Mouse (Mus musculus) frontal cortex, adult 2 months (tissue): ENCODE data around the gene Aoc1. TPM values are rescaled to one million over a fixed set of nuclear protein-coding genes. Genes with fewer than 3 reads are reported as not detected.

Source experiments
- DNase-seq, 2 experiments: peaks; one replicate each; pipeline ENCODE4 v3.0.0; 2022; ENCODE audit warnings: low spot score in 1 of 2; ENCODE audit errors: extremely low spot score in 1 of 2
- polyA plus RNA-seq: library from polyadenylated mRNA; depleted of rRNA; stranded (reverse); fragments of >200 nt; gene quantifications from 2 replicates; pipeline ENCODE4 v1.2.3, GENCODE M21; 2012; rRNA removed

Aoc1 gene
- polyA plus RNA-seq = 0.10 and 0.38 TPM in 2 replicates

DNA sequence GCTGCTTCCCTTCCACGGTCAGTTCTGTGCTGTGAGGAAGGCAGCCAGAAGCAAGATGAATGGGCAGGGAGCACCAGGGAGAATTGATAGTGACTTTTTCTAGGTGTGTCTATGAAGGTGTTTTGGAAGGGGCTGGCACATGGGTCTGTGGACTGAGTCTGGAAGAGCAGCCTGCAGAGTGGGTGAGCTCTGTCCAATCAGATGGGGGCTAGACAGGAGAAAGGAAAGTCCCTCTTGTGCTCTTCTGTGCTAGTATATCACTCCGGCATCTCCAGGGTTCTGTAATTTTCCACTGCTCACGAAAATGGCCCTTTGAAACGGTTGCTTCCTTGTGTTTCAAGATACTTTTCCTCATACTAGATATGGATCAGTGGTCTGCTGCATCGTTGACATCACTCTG is at the start of gene Aoc1:
Gene Aoc1 (plus strand): TSS at position 301 of the 400 bp plus-strand sequence.
- DNase-seq = no peak

- DNase-seq = no peak
Observed at GRCm38 (mm10) chr6:48825016-48825415, 47.7 kb upstream of the Aoc1 start.

GRCm38 (mm10) chr6:48828976-48829375 is 43.7 kb upstream of the Aoc1 start:
- DNase-seq = no peak

- DNase-seq = no peak
Observed at GRCm38 (mm10) chr6:48829651-48830050, 43.0 kb upstream of the Aoc1 start.

DNA sequence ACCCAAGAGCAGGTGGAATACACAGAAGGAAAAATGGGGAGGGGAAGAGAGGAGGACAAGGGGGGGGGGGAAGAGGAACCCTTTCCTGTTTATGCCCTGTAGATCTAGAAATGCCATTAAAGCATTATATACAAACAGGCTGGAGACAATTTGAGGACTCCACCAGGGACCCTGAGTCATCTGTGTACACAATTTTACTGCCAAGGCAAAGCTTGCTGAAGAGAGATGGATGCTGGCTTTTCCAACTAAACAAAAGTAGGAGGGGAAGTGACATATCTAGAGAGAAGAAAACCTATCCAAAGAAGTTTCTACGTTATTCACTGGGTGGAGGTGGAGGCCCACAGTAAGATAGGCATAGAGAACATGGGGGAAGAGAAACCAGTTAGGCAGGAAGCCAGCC is 42.5 kb upstream of the Aoc1 start:
- no peak for DNase-seq

GRCm38 (mm10) chr6:48831141-48831540 is 41.6 kb upstream of the Aoc1 start:
- DNase-seq = no peak

DNA sequence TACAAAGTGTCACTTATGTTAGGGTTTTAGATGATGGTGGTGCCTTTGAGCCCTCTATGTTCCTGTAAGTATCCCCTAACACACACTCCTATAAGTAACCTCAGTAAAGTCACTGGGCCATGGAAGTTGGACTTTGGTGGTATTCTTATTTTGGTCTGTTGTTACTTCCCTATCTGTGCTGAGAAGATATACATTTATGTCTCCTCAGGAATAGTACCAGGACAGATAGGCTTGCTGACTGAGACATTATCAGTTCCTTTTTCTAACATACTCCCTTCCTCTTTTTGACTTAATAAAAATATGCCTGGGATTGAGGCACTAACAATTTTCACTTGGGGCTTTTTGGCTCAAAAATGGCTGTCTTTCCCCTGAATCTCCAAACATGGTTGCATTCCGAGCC is 40.3 kb upstream of the Aoc1 start:
- DNase-seq = no peak

DNA sequence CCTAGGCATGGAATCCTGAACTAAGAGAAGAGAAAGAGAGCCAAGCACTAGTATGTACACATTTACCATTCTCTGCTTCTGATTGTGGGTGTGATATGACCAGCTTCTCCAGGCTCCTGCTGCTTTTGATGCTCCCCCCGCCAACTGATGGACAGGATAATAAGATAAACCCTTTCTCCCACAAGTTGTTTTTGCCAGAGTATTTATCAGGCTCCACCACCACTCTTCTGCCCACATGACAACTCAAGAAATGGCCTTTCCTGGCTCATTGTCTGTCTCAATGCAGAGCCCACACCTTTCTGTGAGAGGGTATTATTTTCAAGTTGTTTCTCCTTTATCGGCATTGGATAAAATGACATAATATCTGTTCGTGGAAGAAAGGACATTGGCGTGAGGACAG is 39.2 kb upstream of the Aoc1 start:
- no peak for DNase-seq

DNA sequence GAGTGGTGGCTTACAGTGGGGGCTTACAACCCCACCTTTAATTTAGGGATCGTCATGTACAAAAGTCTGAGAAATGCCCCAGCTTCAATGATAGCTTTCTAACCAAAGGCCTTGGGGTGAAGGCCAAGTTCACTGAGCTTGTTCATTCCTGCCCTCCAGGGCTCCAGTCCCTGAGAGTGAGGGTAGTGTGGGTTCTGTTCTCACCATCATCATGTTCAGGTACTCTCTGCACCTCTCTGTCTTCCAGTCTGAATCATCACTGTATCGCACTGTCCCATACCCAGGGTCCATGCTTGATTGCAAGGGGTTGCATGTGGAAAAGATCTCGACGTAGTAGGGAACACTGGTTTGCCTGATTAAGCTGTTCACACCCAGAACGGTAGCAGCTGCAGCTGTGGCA is 37.5 kb upstream of the Aoc1 start:
- no peak for DNase-seq

DNA sequence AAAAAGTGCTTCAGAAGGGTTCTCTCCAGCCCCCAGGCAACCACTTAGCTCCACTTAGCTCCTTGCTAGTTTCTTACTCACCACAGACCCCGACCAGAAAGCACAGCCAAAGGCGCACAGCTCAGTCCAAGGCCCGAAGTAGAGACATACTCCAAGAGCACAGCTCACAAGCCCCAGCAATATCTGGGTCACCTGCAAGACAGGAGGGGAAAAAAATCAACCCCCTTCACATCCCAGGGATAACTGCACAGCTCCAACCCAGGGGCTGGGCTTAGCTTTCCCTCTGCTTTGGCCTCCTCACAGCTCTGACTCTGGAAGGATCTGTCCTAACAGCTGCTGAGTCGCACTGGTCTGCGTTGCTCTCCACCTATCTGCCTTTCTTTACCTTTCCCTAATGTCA is 36.5 kb upstream of the Aoc1 start:
- no peak for DNase-seq

GRCm38 (mm10) chr6:48837516-48837915 is 35.2 kb upstream of the Aoc1 start:
- DNase-seq = no peak

DNA sequence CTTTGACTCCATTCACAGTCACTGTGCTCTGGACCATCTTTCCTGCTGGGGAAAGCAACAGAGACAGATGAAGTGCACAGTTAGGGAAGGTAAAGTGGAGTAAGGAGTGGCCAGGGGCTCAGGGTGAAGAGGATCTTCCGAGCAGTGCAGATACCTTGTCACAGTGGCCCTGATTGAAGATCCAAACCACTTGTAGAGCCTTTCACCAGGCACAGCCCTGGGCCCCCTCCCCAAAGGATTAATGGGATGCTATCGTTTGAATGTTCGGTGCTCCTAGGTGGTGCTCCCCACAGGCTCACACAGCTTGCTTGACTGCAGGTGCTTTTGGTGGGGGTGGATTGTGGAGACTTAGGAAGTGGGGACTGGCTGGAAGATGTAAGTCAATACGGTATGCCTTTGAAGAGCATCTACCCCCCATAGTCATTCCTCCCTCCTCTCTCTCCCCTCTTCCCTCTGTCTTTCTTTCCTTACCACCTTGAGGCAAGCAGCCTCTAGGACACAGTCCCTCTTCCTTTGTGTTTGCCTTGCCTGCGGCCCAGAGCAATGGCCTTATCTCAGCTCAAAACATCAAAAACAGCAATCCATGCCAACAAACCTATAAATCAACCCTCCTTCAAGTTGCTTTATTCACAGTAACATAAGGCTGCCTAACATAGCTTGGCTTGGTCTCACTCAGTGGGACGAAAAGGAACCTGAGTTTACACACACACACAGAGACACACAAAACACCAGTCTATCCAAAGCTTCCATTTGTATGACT is 34.2 kb upstream of the Aoc1 start:
- DNase-seq = no peak

DNA sequence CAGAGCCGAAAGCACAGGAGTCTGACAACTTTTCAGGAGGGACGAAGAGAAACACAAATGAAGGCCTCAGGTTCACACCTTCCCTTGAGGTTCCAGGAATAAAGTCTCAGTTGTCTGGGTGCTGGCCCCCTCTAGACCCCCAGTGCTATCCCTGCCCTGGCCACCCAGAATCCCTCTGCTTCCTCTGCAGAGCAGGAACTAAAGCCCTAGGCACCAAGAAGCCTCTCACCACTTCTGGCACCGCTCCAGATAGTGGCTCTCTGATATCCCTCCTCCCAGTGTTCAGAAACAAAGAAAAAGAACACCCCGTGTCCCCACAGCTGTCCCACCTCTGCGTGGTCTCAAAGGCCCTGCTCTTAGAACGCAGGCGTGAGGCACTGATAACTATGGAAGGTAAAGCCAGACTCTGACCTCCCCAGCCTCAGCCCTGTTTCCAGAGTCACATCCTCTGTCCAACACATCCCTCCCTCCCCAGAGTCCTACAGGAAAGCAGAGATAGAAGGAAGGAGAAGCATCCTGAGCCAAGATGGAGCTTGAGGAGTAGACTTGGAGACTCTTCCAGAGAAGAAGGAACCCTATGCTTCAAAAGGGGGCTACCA is 32.2 kb upstream of the Aoc1 start, which contains the start of gene Tmem176a:
Gene Tmem176a (plus strand): TSS at position 549 of the 599 bp plus-strand sequence.
- no peak for DNase-seq

DNA sequence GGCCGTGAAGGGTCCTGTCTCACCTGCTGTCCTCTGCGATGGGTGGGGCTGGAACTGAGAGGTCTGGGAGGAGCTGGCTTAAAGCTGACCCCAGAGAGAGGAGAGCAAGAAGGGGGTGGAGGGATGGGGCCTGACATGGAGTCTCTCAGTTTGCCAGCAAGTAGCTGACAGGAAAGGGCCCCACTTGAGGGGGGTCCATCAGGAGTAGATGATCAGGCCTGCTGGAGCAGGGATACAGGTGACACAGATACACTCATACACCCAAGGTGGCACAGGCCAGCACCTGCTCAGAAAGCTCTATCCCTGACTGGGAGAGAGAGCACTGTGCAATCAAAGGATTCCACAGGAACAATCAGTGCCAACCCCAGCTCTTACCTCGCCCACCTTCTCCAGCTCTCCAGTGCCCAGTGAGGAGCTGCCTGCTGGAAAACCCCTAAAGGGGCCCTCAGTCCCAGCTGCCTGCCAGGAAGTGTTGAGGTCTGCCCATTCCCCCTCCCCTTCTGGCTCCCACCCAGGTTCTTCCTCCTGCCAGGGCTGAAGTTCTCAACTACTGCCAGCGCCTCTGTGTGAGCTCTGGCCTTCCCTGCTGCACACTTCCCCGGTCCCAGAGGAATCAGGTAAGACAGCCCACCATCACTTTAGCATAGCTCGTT is 31.6 kb upstream of the Aoc1 start, which contains the start of gene Tmem176b:
Gene Tmem176b (minus strand): TSS at position 524 of the 653 bp plus-strand sequence.
- peak; percentile 72 to 82 for DNase-seq

DNA sequence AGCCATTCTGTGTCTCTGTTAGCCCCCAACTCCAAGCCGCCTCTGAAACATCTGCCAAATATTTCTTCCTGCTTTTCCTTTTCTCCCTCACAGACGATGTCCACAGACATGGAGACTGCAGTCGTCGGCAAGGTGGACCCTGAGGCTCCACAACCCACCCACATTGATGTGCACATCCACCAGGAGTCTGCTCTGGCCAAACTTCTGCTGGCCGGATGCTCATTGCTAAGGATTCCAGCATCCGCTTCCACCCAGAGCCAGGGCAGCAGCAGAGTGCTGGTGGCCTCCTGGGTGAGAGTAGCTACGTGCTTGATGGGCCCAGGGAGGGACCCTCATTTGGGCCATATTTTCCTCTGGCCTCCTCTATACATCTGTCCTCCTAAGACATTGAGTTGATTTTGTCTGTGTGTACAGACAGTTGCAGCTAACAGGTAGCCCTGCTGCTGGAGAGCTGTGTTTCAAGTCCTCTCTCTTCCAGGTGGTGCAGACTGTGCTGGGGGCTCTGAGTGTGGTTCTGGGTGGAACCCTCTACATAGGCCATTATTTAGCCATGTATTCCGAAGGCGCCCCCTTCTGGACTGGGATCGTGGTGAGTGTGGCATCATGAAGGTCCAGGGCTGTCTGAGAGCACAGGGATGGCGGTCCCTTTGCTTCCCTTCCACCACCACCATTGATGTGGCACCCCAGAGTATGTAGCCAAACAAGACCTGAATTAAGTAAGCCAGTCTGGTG is 30.4 kb upstream of the Aoc1 start:
- DNase-seq = no peak

GRCm38 (mm10) chr6:48845086-48845485 is 27.6 kb upstream of the Aoc1 start:
- DNase-seq = no peak

DNA sequence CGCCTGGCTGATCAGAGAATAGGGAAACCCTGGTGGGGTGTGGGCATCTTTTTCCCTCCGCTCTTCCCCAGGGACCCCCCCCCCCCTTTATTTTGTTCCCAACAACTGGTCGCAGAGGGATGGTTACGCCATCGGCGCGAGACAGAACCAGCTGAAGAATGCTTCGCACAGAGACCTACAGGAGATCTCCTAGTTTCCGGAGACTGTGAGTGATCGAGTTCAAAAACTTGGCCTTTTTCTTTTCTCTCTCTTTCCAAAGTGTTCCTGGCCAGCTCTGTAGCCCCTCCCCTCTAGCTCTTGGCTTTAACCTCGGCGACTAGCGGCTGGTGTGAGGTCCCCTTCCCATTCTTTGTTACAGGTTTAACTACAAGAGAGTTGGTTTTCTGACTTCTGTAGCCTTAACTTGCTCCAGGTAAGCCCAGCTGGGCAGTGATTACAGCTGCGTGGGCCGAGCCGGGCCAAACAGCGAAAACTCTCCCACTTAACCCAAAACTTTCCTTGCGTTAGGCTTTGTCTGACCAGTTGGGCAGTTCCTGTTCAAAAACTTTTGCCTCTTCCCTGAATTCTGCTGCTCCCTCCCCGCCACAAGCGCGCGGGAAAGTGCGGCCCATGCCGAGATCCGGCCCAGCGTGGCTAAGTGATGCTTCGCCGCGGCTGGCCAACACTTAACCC is 20.7 kb upstream of the Aoc1 start:
- no peak for DNase-seq

DNA sequence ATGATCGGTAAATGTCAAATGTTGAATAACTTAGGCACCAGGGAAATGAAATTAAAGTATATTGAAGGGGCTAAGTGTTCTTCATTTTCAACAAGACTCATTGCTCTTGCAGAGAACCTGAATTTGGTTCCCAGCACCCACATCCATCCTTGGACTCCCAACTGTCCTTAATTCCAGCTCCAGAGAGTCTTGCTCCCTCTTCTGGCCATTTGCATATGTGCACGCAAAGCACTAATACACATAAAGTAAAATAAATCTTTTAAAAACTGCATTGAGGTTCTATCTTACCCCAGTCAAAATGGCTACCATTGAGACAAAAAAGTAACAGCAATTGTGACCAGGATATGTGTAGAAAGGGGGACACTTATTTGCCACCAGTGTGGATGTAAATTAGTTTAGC is 18.5 kb upstream of the Aoc1 start:
- DNase-seq = no peak

GRCm38 (mm10) chr6:48857613-48858302 is 14.9 kb upstream of the Aoc1 start:
- DNase-seq = no peak
